Mouse (Mus musculus): ENCODE measurements at regions not wholly inside any gene's neighbourhood (a gene's known extent, or its start where the extent isn't known, plus 50 kb on each side); places are given as distances from the start of the nearest gene placed in this dataset. TPM values are rescaled to one million over a fixed set of nuclear protein-coding genes. Genes with fewer than 3 reads are reported as not detected.
A peak's percentile ranks its signal among the peaks of the same experiment; 100 is the strongest.

GRCm38 (mm10) chr14:48358487-48359159 lies 87.3 kb upstream of the Tmem260 start:
- peaks cover 3% of the 10 kb centered on the region; the same call in 1 of the 2 replicates for H3K4me1 ChIP-seq
- H3K27me3 ChIP-seq (ENCODE audit: low read depth, poor library complexity, severe bottlenecking): no peaks in the 10 kb centered on the region
- DNase-seq (ENCODE audit: low spot score): no peak
- no peak overlapping the region for H3K27ac ChIP-seq (replicated peaks)
- no peaks in the 10 kb centered on the region for H3K36me3 ChIP-seq
- no peaks in the 10 kb centered on the region for H3K9me3 ChIP-seq (replicated peaks)
- 48% methylated on average over 12 of the region's 12 CpGs for WGBS
- H3K4me3 ChIP-seq: no peak overlapping the region

- H3K27me3 ChIP-seq (ENCODE audit: low read depth, poor library complexity, severe bottlenecking): no peaks in the 10 kb centered on the region
- H3K27ac ChIP-seq (replicated peaks): no peak overlapping the region
- no peaks in the 10 kb centered on the region for H3K9me3 ChIP-seq (replicated peaks)
- H3K36me3 ChIP-seq: no peaks in the 10 kb centered on the region
- 90% methylated on average over 7 of the region's 7 CpGs for WGBS
- no peak for DNase-seq (ENCODE audit: low spot score)
- H3K4me1 ChIP-seq: no peaks in the 10 kb centered on the region
- no peak overlapping the region for H3K4me3 ChIP-seq
Observed at GRCm38 (mm10) chr14:48361820-48362219, 84.1 kb upstream of the Tmem260 start.

GRCm38 (mm10) chr14:48367006-48367405 lies 78.9 kb upstream of the Tmem260 start:
- DNase-seq (ENCODE audit: low spot score): peak; percentile 75
- H3K36me3 ChIP-seq: no peaks in the 10 kb centered on the region
- peaks cover 10% of the 10 kb centered on the region; the same call in 1 of the 2 replicates for H3K4me1 ChIP-seq
- 23% methylated on average over 7 of the region's 7 CpGs for WGBS
- no peak overlapping the region for H3K27ac ChIP-seq (replicated peaks)
- H3K9me3 ChIP-seq (replicated peaks): no peaks in the 10 kb centered on the region
- no peaks in the 10 kb centered on the region for H3K27me3 ChIP-seq (ENCODE audit: low read depth, poor library complexity, severe bottlenecking)
- no peak overlapping the region for H3K4me3 ChIP-seq

GRCm38 (mm10) chr14:48370322-48370721 lies 75.6 kb upstream of the Tmem260 start:
- H3K9me3 ChIP-seq (replicated peaks): no peaks in the 10 kb centered on the region
- H3K4me3 ChIP-seq: no peak overlapping the region
- WGBS: 4% methylated on average over 1 of the region's 1 CpGs
- H3K36me3 ChIP-seq: no peaks in the 10 kb centered on the region
- DNase-seq (ENCODE audit: low spot score): no peak
- peaks cover 11% of the 10 kb centered on the region; the same call in 1 of the 2 replicates for H3K4me1 ChIP-seq
- H3K27ac ChIP-seq (replicated peaks): no peak overlapping the region
- H3K27me3 ChIP-seq (ENCODE audit: low read depth, poor library complexity, severe bottlenecking): no peaks in the 10 kb centered on the region

- peak; percentile 60 for DNase-seq (ENCODE audit: low spot score)
- Histone ChIP-seq H3K9me3 (replicated peaks) (no peaks in the 10 kb centered on the region), H3K4me1 (peaks cover 24% of the 10 kb centered on the region), H3K27me3 (ENCODE audit: low read depth, poor library complexity, severe bottlenecking) (no peaks in the 10 kb centered on the region), H3K4me3 (no peak overlapping the region), H3K36me3 (no peaks in the 10 kb centered on the region), H3K27ac (replicated peaks) (peak overlapping the region; percentile 38; the same call in 1 of the 2 replicates)
- 56% methylated on average over 5 of the region's 5 CpGs for WGBS
Observed at GRCm38 (mm10) chr14:48371766-48372165, 74.2 kb upstream of the Tmem260 start.

GRCm38 (mm10) chr14:48376112-48376511 lies 69.8 kb upstream of the Tmem260 start:
- Histone ChIP-seq H3K36me3 (no peaks in the 10 kb centered on the region), H3K27me3 (ENCODE audit: low read depth, poor library complexity, severe bottlenecking) (no peaks in the 10 kb centered on the region), H3K4me1 (peaks cover 21% of the 10 kb centered on the region), H3K4me3 (no peak overlapping the region), H3K27ac (replicated peaks) (peak overlapping the region; percentile 13; the same call in 1 of the 2 replicates), H3K9me3 (replicated peaks) (no peaks in the 10 kb centered on the region)
- 34% methylated on average over 5 of the region's 5 CpGs for WGBS
- DNase-seq (ENCODE audit: low spot score): no peak

Small RNAs in the stretch of these regions (microRNA-seq; reads per million reads assigned to microRNA genes)
- not detected for gene Gm23881

Measured in midbrain, embryonic 10.5 days (tissue).